Mouse (Mus musculus): Measurements from ENCODE around the gene Slc45a1. TPM values are rescaled to one million over a fixed set of nuclear protein-coding genes. Genes with fewer than 3 reads are reported as not detected.
"Not testable (repeated sequence)": the region's sequence is repeated elsewhere in the genome, so short reads cannot be mapped to it uniquely, and the experiment has no call there.

Gene Slc45a1
- polyA plus RNA-seq, 1 experiment, result 0.42 TPM

- H3K27me3 ChIP-seq (ENCODE audit: control insufficient read depth, insufficient read depth, low read length), result no peaks in the 10 kb centered on the region
- H3K4me1 ChIP-seq (ENCODE audit: control insufficient read depth, insufficient read depth, low read length), result no peaks in the 10 kb centered on the region
- TF ChIP-seq POLR2A (IDR thresholded peaks at IDR 0.05; ENCODE audit: control insufficient read depth, low read depth, low read length) (no peak), CTCF (IDR thresholded peaks at IDR 0.05; ENCODE audit: control insufficient read depth, insufficient read depth, insufficient replicate concordance, low read depth, low read length) (no peak)
- no peaks in the 10 kb centered on the region for H3K36me3 ChIP-seq (ENCODE audit: control insufficient read depth, insufficient read depth, low read length)
- no peak overlapping the region for H3K4me3 ChIP-seq (ENCODE audit: control insufficient read depth, low read depth, low read length)
- H3K27ac ChIP-seq (ENCODE audit: control insufficient read depth, insufficient read depth, low read depth, low read length), result no peak overlapping the region
Observed at GRCm38 (mm10) chr4:150605804-150606203, 46.2 kb downstream of the Slc45a1 start.

GRCm38 (mm10) chr4:150603366-150604061 lies 48.5 kb downstream of the Slc45a1 start:
- Histone ChIP-seq H3K4me3 (ENCODE audit: control insufficient read depth, low read depth, low read length) (no peak overlapping the region), H3K27ac (ENCODE audit: control insufficient read depth, insufficient read depth, low read depth, low read length) (no peak overlapping the region), H3K4me1 (ENCODE audit: control insufficient read depth, insufficient read depth, low read length) (no peaks in the 10 kb centered on the region; the same call in 1 of the 2 replicates), H3K36me3 (ENCODE audit: control insufficient read depth, insufficient read depth, low read length) (no peaks in the 10 kb centered on the region), H3K27me3 (ENCODE audit: control insufficient read depth, insufficient read depth, low read length) (no peaks in the 10 kb centered on the region)
- TF ChIP-seq POLR2A (IDR thresholded peaks at IDR 0.05; ENCODE audit: control insufficient read depth, low read depth, low read length), result no peak
- no peak for TF ChIP-seq CTCF (IDR thresholded peaks at IDR 0.05; ENCODE audit: control insufficient read depth, insufficient read depth, insufficient replicate concordance, low read depth, low read length)

- Histone ChIP-seq H3K4me3 (ENCODE audit: control insufficient read depth, low read depth, low read length) (no peak overlapping the region), H3K36me3 (ENCODE audit: control insufficient read depth, insufficient read depth, low read length) (no peaks in the 10 kb centered on the region), H3K4me1 (ENCODE audit: control insufficient read depth, insufficient read depth, low read length) (peaks cover 2% of the 10 kb centered on the region; the same call in 1 of the 2 replicates), H3K27me3 (ENCODE audit: control insufficient read depth, insufficient read depth, low read length) (no peaks in the 10 kb centered on the region), H3K27ac (ENCODE audit: control insufficient read depth, insufficient read depth, low read depth, low read length) (no peak overlapping the region)
- TF ChIP-seq POLR2A (IDR thresholded peaks at IDR 0.05; ENCODE audit: control insufficient read depth, low read depth, low read length), result no peak
- TF ChIP-seq CTCF (IDR thresholded peaks at IDR 0.05; ENCODE audit: control insufficient read depth, insufficient read depth, insufficient replicate concordance, low read depth, low read length), result no peak
Observed at GRCm38 (mm10) chr4:150601489-150601888, 50.5 kb downstream of the Slc45a1 start.

GRCm38 (mm10) chr4:150600503-150600902 lies 51.5 kb downstream of the Slc45a1 start:
- not testable (repeated sequence) for H3K27me3 ChIP-seq (ENCODE audit: control insufficient read depth, insufficient read depth, low read length); H3K4me3 ChIP-seq (ENCODE audit: control insufficient read depth, low read depth, low read length); H3K27ac ChIP-seq (ENCODE audit: control insufficient read depth, insufficient read depth, low read depth, low read length); H3K36me3 ChIP-seq (ENCODE audit: control insufficient read depth, insufficient read depth, low read length); H3K4me1 ChIP-seq (ENCODE audit: control insufficient read depth, insufficient read depth, low read length)

- H3K4me1 ChIP-seq (ENCODE audit: control insufficient read depth, insufficient read depth, low read length), result peaks cover 2% of the 10 kb centered on the region; the same call in 1 of the 2 replicates
- H3K27me3 ChIP-seq (ENCODE audit: control insufficient read depth, insufficient read depth, low read length), result no peaks in the 10 kb centered on the region
- no peak overlapping the region for H3K4me3 ChIP-seq (ENCODE audit: control insufficient read depth, low read depth, low read length)
- no peak overlapping the region for H3K27ac ChIP-seq (ENCODE audit: control insufficient read depth, insufficient read depth, low read depth, low read length)
- no peaks in the 10 kb centered on the region for H3K36me3 ChIP-seq (ENCODE audit: control insufficient read depth, insufficient read depth, low read length)
- no peak for TF ChIP-seq POLR2A (IDR thresholded peaks at IDR 0.05; ENCODE audit: control insufficient read depth, low read depth, low read length)
- no peak for TF ChIP-seq CTCF (IDR thresholded peaks at IDR 0.05; ENCODE audit: control insufficient read depth, insufficient read depth, insufficient replicate concordance, low read depth, low read length)
Observed at GRCm38 (mm10) chr4:150599119-150599992, 52.6 kb downstream of the Slc45a1 start.

- Histone ChIP-seq H3K36me3 (ENCODE audit: control insufficient read depth, insufficient read depth, low read length) (no peaks in the 10 kb centered on the region), H3K27me3 (ENCODE audit: control insufficient read depth, insufficient read depth, low read length) (no peaks in the 10 kb centered on the region), H3K27ac (ENCODE audit: control insufficient read depth, insufficient read depth, low read depth, low read length) (no peak overlapping the region), H3K4me1 (ENCODE audit: control insufficient read depth, insufficient read depth, low read length) (peaks cover 2% of the 10 kb centered on the region; the same call in 1 of the 2 replicates), H3K4me3 (ENCODE audit: control insufficient read depth, low read depth, low read length) (no peak overlapping the region)
- no peak for TF ChIP-seq POLR2A (IDR thresholded peaks at IDR 0.05; ENCODE audit: control insufficient read depth, low read depth, low read length)
- TF ChIP-seq CTCF (IDR thresholded peaks at IDR 0.05; ENCODE audit: control insufficient read depth, insufficient read depth, insufficient replicate concordance, low read depth, low read length), result no peak
Observed at GRCm38 (mm10) chr4:150598686-150599085, 53.3 kb downstream of the Slc45a1 start.

GRCm38 (mm10) chr4:150595991-150596390 lies 56.0 kb downstream of the Slc45a1 start:
- Histone ChIP-seq H3K4me1 (ENCODE audit: control insufficient read depth, insufficient read depth, low read length) (peaks cover 2% of the 10 kb centered on the region; the same call in 1 of the 2 replicates), H3K36me3 (ENCODE audit: control insufficient read depth, insufficient read depth, low read length) (no peaks in the 10 kb centered on the region), H3K27ac (ENCODE audit: control insufficient read depth, insufficient read depth, low read depth, low read length) (no peak overlapping the region), H3K27me3 (ENCODE audit: control insufficient read depth, insufficient read depth, low read length) (no peaks in the 10 kb centered on the region), H3K4me3 (ENCODE audit: control insufficient read depth, low read depth, low read length) (no peak overlapping the region)
- TF ChIP-seq POLR2A (IDR thresholded peaks at IDR 0.05; ENCODE audit: control insufficient read depth, low read depth, low read length), result no peak
- TF ChIP-seq CTCF (IDR thresholded peaks at IDR 0.05; ENCODE audit: control insufficient read depth, insufficient read depth, insufficient replicate concordance, low read depth, low read length), result no peak
